Mouse (Mus musculus) layer of hippocampus, postnatal 14 days (tissue): Measurements from ENCODE around the gene Plod3. TPM values are rescaled to one million over a fixed set of nuclear protein-coding genes. Genes with fewer than 3 reads are reported as not detected.

Experiments used
- DNase-seq, 2 experiments: peaks; one replicate each; pipeline ENCODE4 v3.0.0; 2021 to 2022; ENCODE audit warnings: low spot score in 2 of 2, mixed read lengths in 1 of 2
- total RNA-seq, 2 experiments: library from RNA; stranded (reverse); gene quantifications; 2 replicates each; pipeline ENCODE4 v1.2.3; 2021

Plod3 gene
- total RNA-seq, 2 experiments from 2014 or later, result 40.9 to 42.2 TPM

DNA sequence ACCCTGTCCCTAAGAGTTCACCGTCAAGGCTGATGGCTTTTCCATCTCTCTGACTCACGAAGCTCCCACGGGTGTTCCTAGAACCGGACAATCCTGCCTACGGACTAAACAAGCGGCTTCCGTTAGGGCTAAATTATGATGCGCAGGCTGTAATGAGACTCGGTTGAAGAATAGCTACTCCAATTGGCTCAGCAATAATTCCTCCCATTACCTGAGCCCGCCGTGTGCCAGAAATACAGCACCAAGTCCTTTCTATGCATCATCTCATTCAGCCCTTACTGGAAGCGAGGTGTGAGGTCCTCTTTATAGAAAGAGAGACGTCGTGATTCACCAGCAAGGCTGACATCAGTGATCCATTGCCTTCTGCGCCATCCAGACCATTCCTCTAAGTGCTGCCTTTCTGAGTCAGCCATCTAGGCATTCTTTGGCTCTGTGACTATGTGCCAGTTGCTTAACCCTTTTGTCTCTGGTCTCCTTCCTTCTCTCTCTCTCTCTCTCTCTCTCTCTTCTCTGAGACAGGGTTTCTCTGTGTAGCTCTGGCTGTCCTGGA, 25.7 kb downstream of the Plod3 start:
- DNase-seq, result no peak

DNA sequence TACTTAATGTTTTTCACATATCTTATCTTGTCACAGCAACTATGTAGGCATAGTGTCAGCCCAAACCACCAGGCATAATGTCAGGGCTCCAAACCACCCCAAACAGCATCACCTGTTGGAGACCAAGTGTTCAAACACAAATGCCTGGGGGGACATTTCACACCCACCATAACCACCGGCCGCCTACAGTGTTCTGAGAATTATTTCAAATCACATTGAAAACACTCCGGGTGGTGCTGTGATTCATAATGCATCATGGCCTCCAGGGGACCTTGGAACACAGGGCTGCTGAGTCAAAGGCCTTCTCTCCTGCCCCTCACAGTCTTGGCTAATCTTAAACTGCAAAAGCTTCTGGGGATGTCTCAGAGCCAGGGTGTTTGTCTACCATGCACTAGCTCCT, 29.1 kb downstream of the Plod3 start:
- DNase-seq, result no peak

DNA sequence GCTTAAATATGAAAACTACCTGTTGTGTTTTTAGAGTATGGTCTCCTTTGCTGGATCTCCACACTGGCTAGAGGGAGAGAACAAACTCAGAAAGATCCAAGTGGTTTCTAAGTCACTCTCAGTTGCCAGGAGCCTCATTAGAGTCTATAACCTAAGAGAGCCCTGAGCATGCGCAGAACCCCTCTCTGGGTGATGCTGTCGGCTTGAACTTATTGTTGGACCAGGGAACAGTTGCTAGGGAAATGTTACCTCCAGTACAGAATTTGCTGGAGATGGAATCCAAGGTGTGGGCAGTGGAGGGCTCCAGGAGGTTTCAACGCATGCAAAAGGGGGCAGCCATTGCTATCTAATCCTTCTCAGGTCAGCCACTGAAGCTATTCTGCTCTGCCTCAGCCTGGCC, 37.5 kb downstream of the Plod3 start:
- no peak for DNase-seq

DNA sequence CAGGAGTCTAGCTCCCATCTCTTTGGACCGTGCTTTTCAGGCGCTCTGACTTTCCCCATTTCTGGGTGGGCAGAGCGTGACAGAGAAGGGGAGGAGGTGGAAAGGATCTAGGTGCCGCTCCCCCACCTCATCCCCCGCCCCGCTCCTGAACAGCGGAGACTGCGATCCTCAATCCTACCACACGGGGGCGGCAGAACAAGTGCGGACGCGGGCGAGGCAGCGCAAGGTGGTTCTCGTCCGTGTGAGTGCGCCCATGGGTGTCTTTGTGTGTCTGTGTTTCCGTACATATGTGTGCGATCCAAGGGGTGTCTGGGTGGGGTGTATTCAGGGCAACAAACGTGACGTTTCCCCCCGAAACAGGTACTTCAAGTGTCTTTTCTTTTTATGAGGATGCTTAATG, 38.3 kb downstream of the Plod3 start:
- peak; percentile 79 to 83 for DNase-seq

DNA sequence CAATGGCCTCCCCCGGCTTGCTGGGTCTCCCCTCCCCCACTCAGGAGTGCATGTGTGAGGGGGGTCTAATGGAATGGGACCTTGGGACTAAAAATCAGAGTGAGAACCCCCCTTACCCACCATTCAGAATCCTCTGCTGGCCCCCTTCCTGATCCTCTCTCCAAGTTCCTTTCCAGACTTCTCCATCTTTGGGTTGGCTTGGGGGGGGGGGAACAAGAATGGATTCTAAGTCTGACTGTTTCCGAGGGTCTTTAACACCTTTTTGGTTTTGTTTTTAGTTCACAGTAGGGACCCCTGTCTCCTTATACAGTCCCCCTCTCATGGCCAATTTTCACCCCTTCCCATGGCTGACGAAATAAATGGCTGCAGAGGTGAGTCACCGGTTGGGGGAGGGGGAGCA, 39.3 kb downstream of the Plod3 start, which contains the start of gene Vgf:
Vgf (plus strand) TSS at position 301 of the 400 bp plus-strand sequence.
- DNase-seq, result no peak

DNA sequence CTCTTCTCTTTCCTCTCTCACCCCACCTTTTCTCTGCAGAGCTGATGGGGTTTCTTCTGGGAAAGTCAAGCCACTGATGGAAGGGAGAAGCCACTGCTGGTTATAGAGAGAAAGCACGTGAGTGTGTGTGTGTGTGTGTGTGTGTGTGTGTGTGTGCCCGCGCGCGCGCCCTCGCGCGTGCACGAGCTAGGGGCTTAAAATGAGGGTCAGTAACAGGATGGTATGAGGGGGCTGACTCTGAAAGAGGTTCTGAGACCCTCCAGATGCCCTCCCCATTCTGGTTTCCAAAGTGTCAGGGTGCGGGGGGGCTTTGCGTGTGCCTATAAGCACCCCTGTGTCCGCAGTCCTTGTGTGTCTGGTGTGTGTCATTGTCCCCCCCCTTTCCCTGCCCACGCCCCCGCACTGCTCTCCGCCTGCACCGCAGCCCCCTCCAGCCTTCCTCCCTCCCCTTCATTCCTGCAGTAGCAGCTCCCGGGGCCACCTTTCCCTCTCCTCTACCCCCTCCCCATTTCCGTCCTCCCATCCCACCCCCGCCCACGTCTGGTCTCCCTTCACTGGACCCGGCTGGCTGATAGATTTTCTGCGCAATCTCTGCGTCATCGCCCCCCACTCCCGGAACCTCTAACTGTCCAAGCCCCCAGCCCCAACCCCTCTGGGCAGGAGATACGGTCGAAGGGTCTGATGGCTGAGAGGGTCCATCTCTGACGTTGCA, 41.9 kb downstream of the Plod3 start:
- DNase-seq, result peak in 1 of 2 experiments; percentile 19

DNA sequence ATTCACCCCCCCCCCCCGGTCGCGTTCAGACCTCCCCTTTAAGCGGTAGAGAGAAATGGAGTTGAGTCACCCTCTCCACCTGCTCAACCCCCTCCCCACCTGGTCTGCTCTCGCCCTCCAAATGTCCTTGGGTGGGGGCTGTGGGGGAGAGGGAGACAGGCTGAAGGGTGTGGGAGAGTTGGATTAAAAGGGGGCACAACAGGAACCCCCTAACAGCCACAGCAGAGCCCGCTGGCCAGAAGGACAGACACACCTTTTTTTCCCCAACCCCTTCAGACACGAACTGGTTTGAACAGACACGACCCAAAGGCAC, 42.4 kb downstream of the Plod3 start:
- no peak for DNase-seq

DNA sequence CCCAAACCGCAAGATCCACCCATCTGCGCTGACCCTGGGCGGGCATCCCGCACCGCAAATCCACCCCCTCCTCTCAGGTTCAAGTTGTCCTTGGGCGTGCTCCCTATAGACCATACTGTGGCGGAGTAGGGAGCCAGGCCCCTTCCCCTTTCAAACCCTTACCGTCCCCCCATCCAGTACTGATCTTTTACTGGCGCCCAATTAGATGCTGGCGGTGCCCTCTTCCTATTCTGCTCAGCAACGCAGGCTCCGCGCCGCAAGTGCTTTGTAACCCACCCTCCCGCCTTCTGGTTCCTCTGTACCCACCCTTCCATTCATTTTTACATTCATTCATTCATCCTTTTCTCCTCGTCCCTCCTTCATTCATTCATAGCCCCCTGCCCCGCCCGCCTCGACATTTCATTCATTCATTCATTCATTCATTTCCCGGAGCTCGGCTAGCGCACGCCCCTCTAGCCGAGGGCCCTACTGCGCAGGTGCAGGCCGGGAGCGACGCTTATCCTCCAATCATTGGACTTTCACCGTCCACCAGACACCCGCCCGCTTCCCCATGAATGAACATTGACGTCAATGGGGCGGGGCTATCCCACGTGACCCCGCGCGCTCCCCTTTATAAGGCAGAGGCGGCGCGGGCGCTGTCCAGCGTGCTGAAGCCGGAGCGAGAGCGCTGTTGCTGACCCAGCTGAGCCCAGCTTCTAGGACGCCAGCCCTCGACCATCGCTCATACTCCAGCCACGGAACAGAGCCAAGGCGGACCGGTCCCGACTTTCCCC, 43.0 kb downstream of the Plod3 start:
- peak; percentile 96 for DNase-seq

DNA sequence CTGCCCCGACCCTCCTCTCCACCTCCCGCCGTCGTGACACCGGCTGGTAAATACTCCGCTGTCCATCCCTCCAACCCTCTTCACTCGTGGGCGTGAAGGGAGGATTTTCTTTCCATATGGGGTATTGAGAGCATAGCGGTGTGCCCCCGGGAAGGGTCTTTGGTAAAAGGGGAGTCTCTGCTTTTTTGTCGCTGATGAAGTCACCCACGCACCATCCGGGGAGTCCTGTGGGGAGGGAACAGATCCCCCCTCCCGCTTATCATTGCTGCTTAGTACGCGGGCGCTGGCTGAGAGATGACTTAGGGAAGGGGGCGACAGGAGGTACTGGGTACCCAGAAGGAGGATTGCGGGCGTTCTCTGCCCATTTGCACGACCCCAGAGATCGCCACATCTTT, 43.6 kb downstream of the Plod3 start:
- peak in 1 of 2 experiments; percentile 63 for DNase-seq

DNA sequence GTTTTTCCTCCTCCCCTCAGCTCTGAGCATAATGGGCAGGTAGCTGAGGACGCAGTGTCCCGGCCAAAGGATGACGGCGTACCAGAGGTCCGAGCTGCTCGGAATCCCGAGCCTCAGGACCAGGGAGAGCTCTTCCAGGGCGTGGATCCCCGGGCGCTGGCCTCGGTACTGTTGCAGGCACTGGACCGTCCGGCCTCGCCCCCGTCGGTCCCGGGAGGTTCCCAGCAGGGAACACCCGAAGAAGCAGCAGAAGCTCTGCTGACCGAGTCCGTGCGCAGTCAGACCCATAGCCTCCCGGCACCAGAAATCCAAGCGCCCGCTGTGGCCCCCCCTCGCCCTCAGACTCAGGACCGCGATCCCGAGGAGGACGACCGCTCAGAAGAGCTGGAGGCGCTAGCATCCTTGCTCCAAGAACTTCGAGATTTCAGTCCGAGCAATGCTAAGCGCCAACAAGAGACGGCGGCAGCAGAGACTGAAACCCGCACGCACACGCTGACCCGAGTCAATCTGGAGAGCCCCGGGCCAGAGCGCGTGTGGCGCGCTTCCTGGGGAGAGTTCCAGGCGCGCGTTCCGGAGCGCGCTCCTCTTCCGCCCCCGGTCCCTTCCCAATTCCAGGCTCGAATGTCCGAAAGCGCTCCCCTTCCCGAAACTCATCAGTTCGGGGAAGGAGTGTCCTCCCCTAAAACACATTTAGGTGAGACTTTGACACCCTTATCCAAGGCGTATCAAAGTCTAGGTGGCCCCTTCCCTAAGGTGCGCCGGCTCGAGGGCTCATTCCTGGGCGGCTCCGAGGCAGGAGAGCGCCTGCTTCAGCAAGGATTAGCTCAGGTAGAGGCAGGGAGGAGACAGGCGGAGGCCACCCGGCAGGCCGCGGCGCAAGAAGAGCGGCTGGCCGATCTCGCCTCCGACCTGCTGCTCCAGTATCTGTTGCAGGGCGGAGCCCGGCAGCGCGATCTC, 44.5 kb downstream of the Plod3 start:
- no peak for DNase-seq

DNA sequence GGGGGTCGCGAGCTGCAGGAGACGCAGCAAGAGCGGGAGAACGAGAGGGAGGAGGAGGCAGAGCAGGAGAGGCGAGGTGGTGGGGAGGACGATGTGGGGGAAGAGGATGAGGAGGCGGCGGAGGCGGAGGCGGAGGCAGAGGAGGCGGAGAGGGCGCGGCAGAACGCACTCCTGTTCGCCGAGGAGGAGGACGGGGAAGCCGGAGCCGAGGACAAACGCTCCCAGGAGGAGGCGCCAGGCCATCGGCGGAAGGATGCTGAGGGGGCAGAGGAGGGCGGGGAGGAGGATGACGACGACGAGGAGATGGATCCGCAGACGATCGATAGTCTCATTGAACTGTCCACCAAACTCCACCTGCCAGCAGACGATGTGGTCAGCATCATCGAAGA, 45.2 kb downstream of the Plod3 start:
- peak; percentile 45 to 62 for DNase-seq

DNA sequence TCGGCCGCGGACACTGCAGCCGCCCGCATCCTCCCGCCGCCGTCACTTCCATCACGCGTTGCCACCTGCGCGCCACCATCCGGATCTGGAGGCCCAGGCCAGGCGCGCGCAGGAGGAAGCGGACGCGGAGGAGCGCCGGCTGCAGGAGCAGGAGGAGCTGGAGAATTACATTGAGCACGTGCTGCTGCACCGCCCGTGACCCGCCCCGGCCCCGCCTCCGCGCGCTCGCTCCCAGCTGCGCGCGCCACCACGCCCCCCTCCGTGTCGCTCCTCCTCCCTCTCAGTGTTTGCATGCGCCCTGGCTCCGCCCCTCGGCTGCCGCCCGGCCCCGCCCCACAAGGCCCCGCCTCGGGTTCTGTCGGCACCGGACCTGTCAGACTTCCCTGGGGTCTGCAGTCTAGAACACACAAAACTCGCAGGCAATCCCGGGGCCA, 45.8 kb downstream of the Plod3 start:
- DNase-seq, result peak in 1 of 2 experiments; percentile 84

DNA sequence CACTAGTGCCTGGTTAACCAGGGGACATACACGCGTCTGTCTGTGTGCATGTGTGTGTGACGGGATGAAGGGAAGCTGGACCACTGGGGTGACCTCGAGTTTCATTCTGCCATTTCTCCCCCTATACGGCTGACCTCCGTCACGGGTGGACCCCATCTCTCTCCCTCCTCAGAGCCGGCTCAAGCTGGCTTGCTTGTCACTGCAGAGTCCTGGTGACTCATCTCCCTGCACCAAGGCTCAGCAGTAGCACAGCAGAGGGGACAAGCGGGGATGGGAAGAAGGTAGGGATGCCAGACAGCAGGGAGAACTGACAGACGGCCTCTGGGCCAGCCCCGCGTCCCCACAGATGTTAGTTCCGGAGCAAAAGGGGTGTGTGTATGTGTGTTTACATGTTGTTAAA, 49.4 kb downstream of the Plod3 start:
- DNase-seq, result no peak

DNA sequence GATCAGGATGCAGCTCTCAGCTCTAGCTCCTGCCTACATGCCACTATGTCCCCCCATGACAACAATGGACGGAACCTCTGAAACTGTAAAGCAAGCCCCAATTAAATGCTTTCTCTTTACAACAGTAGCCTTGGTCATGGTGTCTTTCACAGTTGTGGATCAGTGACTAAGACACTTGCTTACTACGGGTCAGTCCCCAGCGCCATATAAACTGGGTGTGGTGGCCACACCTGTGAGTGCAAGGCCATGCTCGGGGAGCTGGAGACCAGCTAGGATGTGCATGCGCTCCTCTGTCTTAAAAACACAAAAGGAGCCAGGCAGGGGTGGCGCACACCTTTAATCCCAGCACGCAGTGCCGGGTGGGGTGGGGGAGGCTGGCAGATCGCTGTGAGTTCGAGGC, 52.6 kb downstream of the Plod3 start:
- no peak for DNase-seq

DNA sequence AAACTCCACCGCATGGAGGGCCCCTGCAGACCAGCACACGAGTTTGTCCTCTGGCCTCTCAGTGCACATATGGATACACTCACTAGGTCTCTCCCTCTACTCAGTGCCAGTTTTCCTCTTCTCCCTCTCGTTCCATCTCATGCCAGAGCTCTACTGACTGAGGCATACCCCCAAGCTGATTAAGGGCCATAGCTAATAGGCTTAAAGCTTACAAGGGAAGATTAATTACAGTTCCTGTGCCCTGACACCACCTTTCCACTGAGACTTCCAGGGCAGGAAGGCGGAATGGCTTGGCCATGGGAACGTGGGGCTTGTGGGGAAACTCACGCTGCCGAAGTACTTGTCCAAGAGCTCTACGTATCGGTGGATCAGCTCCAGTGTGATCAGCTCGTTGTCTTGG, 54.6 kb downstream of the Plod3 start:
- DNase-seq, result no peak

DNA sequence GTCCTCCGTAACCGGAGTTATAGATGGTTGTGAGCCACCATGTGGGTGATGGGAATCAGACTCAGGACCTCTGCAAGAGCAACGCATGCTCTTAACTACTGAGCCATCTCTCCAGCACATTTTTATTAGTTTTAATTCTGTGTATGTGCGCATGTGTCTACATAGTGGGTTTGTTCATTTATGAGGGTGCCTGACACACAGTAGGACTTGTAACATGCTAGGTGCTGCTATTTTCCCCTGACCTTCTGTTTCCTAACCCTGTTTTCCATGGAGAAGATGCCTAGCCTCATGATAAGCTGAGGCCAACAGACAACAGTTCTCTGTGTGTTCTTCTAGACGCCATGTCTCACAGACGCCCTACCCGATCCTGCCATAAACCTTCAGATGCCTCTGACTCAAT, 57.2 kb downstream of the Plod3 start:
- DNase-seq, result no peak

DNA sequence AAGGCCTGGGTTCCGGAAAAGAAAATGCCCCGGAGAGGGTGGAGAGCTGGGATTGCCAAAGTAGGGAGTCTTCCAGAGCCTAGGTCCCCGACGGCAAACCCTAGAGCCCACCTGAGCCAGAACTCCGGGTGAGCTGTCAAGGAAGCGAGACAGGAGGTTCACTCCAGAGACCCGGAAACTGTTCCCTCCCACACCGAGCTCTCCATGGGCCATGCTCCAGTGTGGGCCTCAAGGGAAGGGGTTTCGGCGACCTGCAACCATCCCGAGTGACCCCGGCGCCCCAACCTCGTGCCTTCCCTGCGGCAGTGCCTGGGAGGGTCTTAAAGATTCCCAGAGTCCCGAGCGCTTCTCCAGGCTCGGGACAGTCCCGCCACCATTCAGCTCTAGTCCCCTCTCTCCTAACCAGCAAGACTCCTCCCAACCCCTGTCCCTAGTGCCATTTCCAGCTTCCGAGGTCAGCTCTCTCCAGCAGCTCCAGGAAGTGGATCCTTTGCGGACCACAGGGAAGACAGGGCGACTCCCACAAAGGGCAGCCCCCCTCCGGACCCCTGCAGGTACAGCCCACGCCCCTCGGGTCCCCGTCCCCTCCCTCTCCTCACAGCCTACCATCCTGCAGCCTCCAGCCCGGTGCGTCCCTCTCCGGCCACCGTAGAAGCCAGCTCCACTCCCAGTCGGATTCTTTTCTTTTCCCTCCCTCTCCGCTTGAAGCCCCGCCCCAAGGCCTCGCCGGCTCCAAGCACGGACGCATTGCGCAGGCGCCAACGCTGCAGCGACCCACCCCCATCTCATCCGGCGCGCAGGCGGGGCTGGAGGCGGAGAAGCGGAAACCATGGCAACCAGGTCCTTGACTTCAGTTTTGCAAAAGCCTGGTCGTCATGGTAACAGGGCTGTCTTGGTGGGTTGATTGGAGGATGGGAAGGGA, 58.8 kb downstream of the Plod3 start, which contains the start of gene Ap1s1:
Ap1s1 (minus strand) TSS at position 734 of the 922 bp plus-strand sequence.
- peak; percentile 96 to 98 for DNase-seq
